Mouse (Mus musculus): ENCODE measurements around the gene Harbi1. TPM values are rescaled to one million over a fixed set of nuclear protein-coding genes. Genes with fewer than 3 reads are reported as not detected.

Harbi1 gene
- 12.9 and 17.4 TPM in 2 replicates for polyA plus RNA-seq (2016; fragmentation: Nextera tagmentation; extraction: Ambion mirVana)

- no peaks in the 10 kb centered on the region for H3K9me3 ChIP-seq
- WGBS: under 1% methylated on average over 66 of the region's 66 CpGs
- DNase-seq (ENCODE audit: low spot score): peak; percentile 95
- H3K4me1 ChIP-seq: peaks cover 19% of the 10 kb centered on the region
- H3K4me3 ChIP-seq: peak within 1 kb of the TSS; percentile 88
- H3K36me3 ChIP-seq: no peaks in the 10 kb centered on the region
- H3K27ac ChIP-seq: peak within 1 kb of the TSS; percentile 95
- H3K27me3 ChIP-seq (ENCODE audit: insufficient read depth, poor library complexity, severe bottlenecking): no peaks in the 10 kb centered on the region
Observed at GRCm38 (mm10) chr2:91710272-91711234, at the start of gene Harbi1, which contains the start of gene Atg13. Harbi1 (plus strand) TSS chr2:91710852. Atg13 (minus strand) TSS chr2:91710576.

DNA sequence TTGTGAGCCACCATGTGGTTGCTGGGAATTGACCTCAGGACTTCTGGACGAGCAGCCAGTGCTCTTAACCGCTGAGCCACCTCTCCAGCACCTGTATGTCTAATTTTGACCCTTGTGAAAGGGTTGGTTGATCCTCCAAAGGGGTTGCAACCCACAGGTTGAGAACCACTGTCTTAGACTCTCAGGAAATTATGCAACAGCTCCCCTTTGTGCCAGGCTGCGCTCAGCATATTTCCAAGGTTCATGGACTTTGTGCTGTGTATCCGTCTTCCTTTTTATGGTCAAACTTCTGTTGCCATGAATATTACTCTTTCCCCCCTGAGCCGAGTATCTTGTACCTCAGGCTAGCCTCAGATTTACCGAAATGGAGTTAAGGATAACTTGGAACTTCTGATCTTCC is 49.7 kb upstream of the Harbi1 start:
- peaks cover 12% of the 10 kb centered on the region for H3K4me1 ChIP-seq
- DNase-seq (ENCODE audit: low spot score): no peak
- no peak overlapping the region for H3K4me3 ChIP-seq
- no peak overlapping the region for H3K27ac ChIP-seq
- H3K9me3 ChIP-seq: no peaks in the 10 kb centered on the region
- H3K36me3 ChIP-seq: peaks cover 93% of the 10 kb centered on the region
- H3K27me3 ChIP-seq (ENCODE audit: insufficient read depth, poor library complexity, severe bottlenecking): no peaks in the 10 kb centered on the region
- WGBS: 91% methylated on average over 6 of the region's 6 CpGs

- no peak overlapping the region for H3K4me3 ChIP-seq
- H3K36me3 ChIP-seq: peaks cover 93% of the 10 kb centered on the region
- H3K9me3 ChIP-seq: no peaks in the 10 kb centered on the region
- DNase-seq (ENCODE audit: low spot score): no peak
- no peaks in the 10 kb centered on the region for H3K4me1 ChIP-seq
- no peak overlapping the region for H3K27ac ChIP-seq
- H3K27me3 ChIP-seq (ENCODE audit: insufficient read depth, poor library complexity, severe bottlenecking): no peaks in the 10 kb centered on the region
Observed at GRCm38 (mm10) chr2:91664780-91665179, 45.9 kb upstream of the Harbi1 start.

GRCm38 (mm10) chr2:91666386-91666910 is 44.2 kb upstream of the Harbi1 start:
- WGBS: 84% methylated on average over 6 of the region's 6 CpGs
- Histone ChIP-seq H3K4me3 (no peak overlapping the region), H3K4me1 (no peaks in the 10 kb centered on the region), H3K27ac (no peak overlapping the region), H3K36me3 (peaks cover 95% of the 10 kb centered on the region), H3K27me3 (ENCODE audit: insufficient read depth, poor library complexity, severe bottlenecking) (no peaks in the 10 kb centered on the region), H3K9me3 (no peaks in the 10 kb centered on the region)
- no peak for DNase-seq (ENCODE audit: low spot score)

GRCm38 (mm10) chr2:91667747-91668146 is 42.9 kb upstream of the Harbi1 start:
- Histone ChIP-seq H3K36me3 (peaks cover 94% of the 10 kb centered on the region), H3K27me3 (ENCODE audit: insufficient read depth, poor library complexity, severe bottlenecking) (no peaks in the 10 kb centered on the region), H3K4me1 (no peaks in the 10 kb centered on the region), H3K4me3 (no peak overlapping the region), H3K27ac (no peak overlapping the region), H3K9me3 (no peaks in the 10 kb centered on the region)
- DNase-seq (ENCODE audit: low spot score): no peak
- WGBS: 69% methylated on average over 2 of the region's 2 CpGs

DNA sequence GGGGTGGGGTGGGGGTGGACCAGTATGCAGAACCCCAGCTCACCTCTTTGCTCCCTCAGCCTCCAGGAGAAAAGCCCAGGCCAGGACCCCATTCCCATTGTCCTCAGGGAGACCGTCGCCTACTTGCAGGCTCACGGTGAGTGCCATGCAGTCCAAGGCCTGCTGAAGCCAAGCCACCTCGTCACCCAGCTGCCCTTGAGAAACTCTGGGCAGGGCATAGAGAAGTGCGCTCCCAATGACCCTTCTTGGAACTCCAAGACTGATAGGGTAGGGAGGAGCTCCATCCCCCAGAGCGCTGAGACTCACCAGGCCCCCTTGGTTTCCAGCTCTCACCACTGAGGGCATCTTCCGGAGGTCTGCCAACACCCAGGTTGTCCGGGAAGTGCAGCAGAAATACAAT is 41.3 kb upstream of the Harbi1 start:
- Histone ChIP-seq H3K36me3 (peaks cover 94% of the 10 kb centered on the region), H3K9me3 (no peaks in the 10 kb centered on the region), H3K27ac (no peak overlapping the region), H3K4me1 (no peaks in the 10 kb centered on the region), H3K4me3 (no peak overlapping the region), H3K27me3 (ENCODE audit: insufficient read depth, poor library complexity, severe bottlenecking) (no peaks in the 10 kb centered on the region)
- 87% methylated on average over 8 of the region's 8 CpGs for WGBS
- DNase-seq (ENCODE audit: low spot score): no peak

DNA sequence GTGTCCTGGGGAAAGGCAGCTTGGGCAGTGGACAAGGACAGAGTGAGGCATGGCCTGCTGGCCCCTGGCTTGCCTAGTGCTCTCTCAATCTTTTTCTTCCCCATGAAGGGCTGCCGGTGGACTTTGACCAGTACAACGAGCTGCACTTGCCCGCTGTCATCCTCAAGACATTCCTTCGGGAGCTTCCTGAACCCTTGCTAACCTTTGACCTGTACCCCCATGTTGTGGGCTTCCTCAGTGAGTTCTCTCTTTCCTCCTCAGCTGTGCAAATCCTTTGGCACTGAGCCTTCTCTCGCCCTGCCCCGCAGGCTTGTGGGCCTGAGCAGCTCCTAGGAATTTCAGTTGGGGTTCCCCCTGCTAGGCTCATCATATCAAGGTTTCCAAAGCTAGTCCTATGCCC is 40.6 kb upstream of the Harbi1 start:
- H3K4me1 ChIP-seq: no peaks in the 10 kb centered on the region
- DNase-seq (ENCODE audit: low spot score): no peak
- no peak overlapping the region for H3K27ac ChIP-seq
- peaks cover 95% of the 10 kb centered on the region for H3K36me3 ChIP-seq
- no peaks in the 10 kb centered on the region for H3K9me3 ChIP-seq
- H3K27me3 ChIP-seq (ENCODE audit: insufficient read depth, poor library complexity, severe bottlenecking): no peaks in the 10 kb centered on the region
- 89% methylated on average over 6 of the region's 6 CpGs for WGBS
- no peak overlapping the region for H3K4me3 ChIP-seq

DNA sequence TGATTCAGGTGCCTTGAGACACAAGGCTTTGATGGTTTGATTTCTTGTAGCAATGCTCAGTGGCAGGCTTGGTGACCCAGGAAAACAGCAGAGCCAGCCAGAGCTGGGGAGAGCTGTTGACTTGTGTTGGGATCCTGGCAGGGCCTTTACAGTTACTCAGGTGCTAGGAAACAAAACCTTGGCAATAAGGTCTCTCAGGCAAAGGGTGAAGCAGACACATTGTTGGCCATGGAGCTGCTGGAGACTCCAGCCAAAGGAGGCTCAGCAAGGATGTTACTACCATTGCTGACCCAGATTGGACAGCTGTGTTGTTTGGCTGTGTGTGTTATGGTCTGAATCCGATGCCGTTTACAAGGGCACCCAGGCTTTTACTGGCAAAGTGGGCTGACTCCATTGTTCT is 37.1 kb upstream of the Harbi1 start:
- Histone ChIP-seq H3K4me3 (no peak overlapping the region), H3K4me1 (no peaks in the 10 kb centered on the region), H3K9me3 (no peaks in the 10 kb centered on the region), H3K36me3 (peaks cover 95% of the 10 kb centered on the region), H3K27me3 (ENCODE audit: insufficient read depth, poor library complexity, severe bottlenecking) (no peaks in the 10 kb centered on the region), H3K27ac (no peak overlapping the region)
- 87% methylated on average over 2 of the region's 2 CpGs for WGBS
- no peak for DNase-seq (ENCODE audit: low spot score)

DNA sequence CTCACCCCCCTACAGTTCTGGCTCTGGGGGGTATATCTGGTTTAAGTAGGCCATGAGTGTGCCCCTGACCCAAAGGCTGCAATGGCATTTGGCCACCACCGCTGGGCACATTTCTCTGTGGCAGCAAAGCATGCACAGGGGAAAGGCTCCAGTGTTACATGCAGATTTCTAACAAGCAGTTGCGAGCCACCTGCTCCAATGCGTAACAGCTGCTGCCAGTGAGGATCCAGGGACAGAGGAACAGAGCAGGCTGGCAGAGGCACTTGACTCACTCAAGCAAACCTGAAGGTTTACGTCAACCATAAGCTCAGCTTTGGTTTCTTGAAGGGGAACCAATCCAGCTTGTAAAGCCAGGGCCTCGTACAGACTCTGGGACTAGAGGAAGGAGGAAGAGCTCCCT is 35.8 kb upstream of the Harbi1 start:
- H3K9me3 ChIP-seq: no peaks in the 10 kb centered on the region
- DNase-seq (ENCODE audit: low spot score): no peak
- no peak overlapping the region for H3K4me3 ChIP-seq
- WGBS: 96% methylated on average over 5 of the region's 5 CpGs
- H3K27ac ChIP-seq: no peak overlapping the region
- H3K4me1 ChIP-seq: no peaks in the 10 kb centered on the region
- H3K27me3 ChIP-seq (ENCODE audit: insufficient read depth, poor library complexity, severe bottlenecking): no peaks in the 10 kb centered on the region
- peaks cover 93% of the 10 kb centered on the region for H3K36me3 ChIP-seq

DNA sequence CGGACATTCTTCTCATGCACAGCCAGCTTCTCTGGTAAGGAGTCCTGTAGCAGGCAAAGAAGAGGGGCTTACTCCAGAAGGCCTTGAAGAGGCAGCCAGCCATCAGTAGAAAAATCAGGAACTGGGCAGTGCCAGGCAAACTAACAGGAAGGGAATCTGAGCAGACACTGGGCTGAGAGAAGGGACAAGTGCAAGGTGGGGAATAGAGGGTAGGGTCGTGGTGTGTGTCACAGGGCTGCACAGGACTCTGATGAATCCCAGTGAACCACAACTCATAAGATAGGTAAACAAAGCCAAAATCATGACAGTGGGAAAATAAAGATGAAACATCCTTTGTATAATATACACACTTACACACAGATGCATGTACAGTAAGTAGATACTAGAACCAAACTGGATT is 34.2 kb upstream of the Harbi1 start:
- Histone ChIP-seq H3K4me1 (no peaks in the 10 kb centered on the region), H3K27me3 (ENCODE audit: insufficient read depth, poor library complexity, severe bottlenecking) (no peaks in the 10 kb centered on the region), H3K4me3 (no peak overlapping the region), H3K9me3 (no peaks in the 10 kb centered on the region), H3K36me3 (peaks cover 89% of the 10 kb centered on the region), H3K27ac (no peak overlapping the region)
- DNase-seq (ENCODE audit: low spot score): no peak
- 79% methylated on average over 2 of the region's 2 CpGs for WGBS

DNA sequence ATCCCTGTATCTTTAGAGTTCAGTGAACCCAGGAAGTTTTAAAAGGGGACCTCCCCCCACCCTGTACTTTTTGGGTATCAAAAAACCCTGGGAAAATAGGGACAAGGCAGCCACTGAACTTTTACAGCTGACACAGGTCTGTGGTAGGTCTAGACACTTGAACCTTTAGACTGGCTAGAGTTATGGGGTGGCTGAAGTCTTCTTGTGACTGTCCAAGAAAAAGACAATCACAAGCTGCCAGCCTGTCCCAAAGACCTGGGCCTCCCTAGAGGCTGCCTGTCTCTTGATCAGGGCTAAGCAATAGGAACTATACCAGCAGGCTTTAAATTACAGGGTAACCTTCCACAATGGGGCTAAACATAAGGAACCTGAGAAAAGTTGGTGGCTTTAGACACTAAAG is 33.7 kb upstream of the Harbi1 start:
- H3K27me3 ChIP-seq (ENCODE audit: insufficient read depth, poor library complexity, severe bottlenecking): no peaks in the 10 kb centered on the region
- H3K9me3 ChIP-seq: no peaks in the 10 kb centered on the region
- peaks cover 89% of the 10 kb centered on the region for H3K36me3 ChIP-seq
- DNase-seq (ENCODE audit: low spot score): no peak
- no peak overlapping the region for H3K4me3 ChIP-seq
- H3K27ac ChIP-seq: no peak overlapping the region
- H3K4me1 ChIP-seq: no peaks in the 10 kb centered on the region

GRCm38 (mm10) chr2:91682850-91683249 is 27.8 kb upstream of the Harbi1 start:
- Histone ChIP-seq H3K27ac (no peak overlapping the region), H3K4me3 (no peak overlapping the region), H3K4me1 (0 out of 2 replicates have a peak, but pooled peaks cover 3% of the 10 kb centered on the region), H3K36me3 (peaks cover 75% of the 10 kb centered on the region), H3K27me3 (ENCODE audit: insufficient read depth, poor library complexity, severe bottlenecking) (no peaks in the 10 kb centered on the region), H3K9me3 (no peaks in the 10 kb centered on the region)
- peak; percentile 84 for DNase-seq (ENCODE audit: low spot score)
- 36% methylated on average over 4 of the region's 4 CpGs for WGBS

GRCm38 (mm10) chr2:91683919-91684318 is 26.7 kb upstream of the Harbi1 start:
- H3K36me3 ChIP-seq: peaks cover 72% of the 10 kb centered on the region
- DNase-seq (ENCODE audit: low spot score): no peak
- 75% methylated on average over 8 of the region's 8 CpGs for WGBS
- no peaks in the 10 kb centered on the region for H3K9me3 ChIP-seq
- H3K4me1 ChIP-seq: 0 out of 2 replicates have a peak, but pooled peaks cover 3% of the 10 kb centered on the region
- H3K27me3 ChIP-seq (ENCODE audit: insufficient read depth, poor library complexity, severe bottlenecking): no peaks in the 10 kb centered on the region
- H3K4me3 ChIP-seq: no peak overlapping the region
- no peak overlapping the region for H3K27ac ChIP-seq
